Mouse (Mus musculus): ENCODE results near the gene Ankrd36. TPM values are rescaled to one million over a fixed set of nuclear protein-coding genes. Genes with fewer than 3 reads are reported as not detected.
"Not testable (repeated sequence)": the region's sequence is repeated elsewhere in the genome, so short reads cannot be mapped to it uniquely, and the experiment has no call there.

Gene Ankrd36
- total and polyA plus RNA-seq, 2 experiments, result not detected

DNA sequence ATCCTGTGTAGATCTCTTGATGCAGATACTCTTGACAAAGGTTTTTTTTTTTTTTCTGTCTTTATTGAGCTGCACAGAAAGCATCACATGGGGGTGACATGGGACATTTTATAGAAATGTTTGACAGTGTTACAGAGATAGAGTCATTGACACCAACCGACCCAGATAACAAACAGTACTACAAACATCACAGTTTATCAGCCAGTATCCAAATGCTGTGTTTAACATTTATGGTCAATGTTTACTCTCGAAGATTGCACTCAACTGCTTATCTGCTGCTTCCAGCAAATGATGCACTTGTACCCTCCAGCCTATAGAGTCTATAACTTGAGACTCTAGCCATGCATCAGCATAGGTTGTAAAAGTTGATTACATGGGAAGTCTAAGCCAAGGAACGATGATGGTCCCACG lies 25.9 kb downstream of the Ankrd36 start:
- WGBS, result 47% methylated on average over 4 of the region's 4 CpGs
- Histone ChIP-seq H3K36me3 (ENCODE audit: control insufficient read depth, insufficient read depth, low read length) (no peaks in the 10 kb centered on the region), H3K9ac (ENCODE audit: low read depth, low read length) (no peak overlapping the region), H3K79me2 (ENCODE audit: control insufficient read depth, insufficient read depth, low read length) (no peaks in the 10 kb centered on the region), H3K27ac (replicated peaks; ENCODE audit: insufficient read depth, low read depth, low read length) (no peak overlapping the region), H3K27me3 (ENCODE audit: control insufficient read depth, insufficient read depth, low read length) (no peaks in the 10 kb centered on the region), H3K4me1 (ENCODE audit: control insufficient read depth, insufficient read depth, low read length) (no peaks in the 10 kb centered on the region), H3K4me3 (ENCODE audit: insufficient read depth, low read depth, low read length) (no peak overlapping the region)
- DNase-seq (ENCODE audit: extremely low read depth, low read depth, low spot score), result no peak
- TF ChIP-seq CTCF (IDR thresholded peaks at IDR 0.05; ENCODE audit: low read depth, low read length), result no peak
- no peak for TF ChIP-seq POLR2A (IDR thresholded peaks at IDR 0.05; ENCODE audit: extremely low read depth, insufficient read depth, low read length)

DNA sequence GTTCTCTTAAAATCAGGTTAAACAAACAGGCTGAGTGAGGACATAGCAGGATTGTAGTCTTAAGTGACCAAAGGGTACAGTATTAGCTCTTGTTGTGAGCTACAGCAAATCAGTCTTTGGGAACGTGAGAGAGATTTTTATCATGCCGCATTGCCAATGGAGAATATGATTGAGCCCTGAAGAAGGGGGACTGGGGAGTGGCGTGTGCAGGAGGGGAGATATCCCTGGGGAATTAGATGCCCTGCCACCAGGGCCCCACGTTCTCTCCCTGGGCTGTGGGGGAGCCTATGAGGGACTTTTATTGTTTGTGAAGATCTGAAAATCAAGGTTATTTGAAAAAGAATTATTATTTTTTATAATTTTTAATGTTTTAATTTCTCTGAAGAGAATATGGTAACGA lies 26.3 kb downstream of the Ankrd36 start:
- no peak for DNase-seq (ENCODE audit: extremely low read depth, low read depth, low spot score)
- TF ChIP-seq POLR2A (IDR thresholded peaks at IDR 0.05; ENCODE audit: extremely low read depth, insufficient read depth, low read length) (no peak), CTCF (IDR thresholded peaks at IDR 0.05; ENCODE audit: low read depth, low read length) (no peak)
- H3K9ac ChIP-seq (ENCODE audit: low read depth, low read length), result no peak overlapping the region
- no peak overlapping the region for H3K27ac ChIP-seq (replicated peaks; ENCODE audit: insufficient read depth, low read depth, low read length)
- H3K4me1 ChIP-seq (ENCODE audit: control insufficient read depth, insufficient read depth, low read length), result no peaks in the 10 kb centered on the region
- no peaks in the 10 kb centered on the region for H3K27me3 ChIP-seq (ENCODE audit: control insufficient read depth, insufficient read depth, low read length)
- 86% methylated on average over 5 of the region's 5 CpGs for WGBS
- H3K4me3 ChIP-seq (ENCODE audit: insufficient read depth, low read depth, low read length), result no peak overlapping the region
- no peaks in the 10 kb centered on the region for H3K36me3 ChIP-seq (ENCODE audit: control insufficient read depth, insufficient read depth, low read length)
- H3K79me2 ChIP-seq (ENCODE audit: control insufficient read depth, insufficient read depth, low read length), result no peaks in the 10 kb centered on the region

DNA sequence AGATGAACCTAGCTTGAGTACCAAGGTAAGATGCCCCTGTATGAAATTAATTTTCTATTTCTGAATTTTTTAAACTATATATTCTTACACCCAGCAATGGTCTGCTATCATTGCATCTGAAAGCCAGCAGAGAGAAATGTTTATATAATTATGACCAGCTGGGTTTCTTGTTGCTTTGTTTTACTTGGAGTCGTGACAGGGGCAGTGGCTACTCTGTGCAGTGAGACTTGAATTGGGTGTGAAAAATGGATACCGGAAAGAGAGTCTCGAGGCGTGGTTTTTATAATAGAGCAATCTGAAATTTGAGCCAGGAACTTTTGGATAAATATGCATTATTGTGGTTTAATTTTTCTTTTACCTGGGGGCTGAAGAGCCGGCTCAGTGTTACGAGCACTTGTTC lies 27.3 kb downstream of the Ankrd36 start:
- 90% methylated on average over 6 of the region's 6 CpGs for WGBS
- TF ChIP-seq CTCF (IDR thresholded peaks at IDR 0.05; ENCODE audit: low read depth, low read length), result no peak
- TF ChIP-seq POLR2A (IDR thresholded peaks at IDR 0.05; ENCODE audit: extremely low read depth, insufficient read depth, low read length), result no peak
- no peak overlapping the region for H3K4me3 ChIP-seq (ENCODE audit: insufficient read depth, low read depth, low read length)
- no peak overlapping the region for H3K9ac ChIP-seq (ENCODE audit: low read depth, low read length)
- H3K36me3 ChIP-seq (ENCODE audit: control insufficient read depth, insufficient read depth, low read length), result no peaks in the 10 kb centered on the region
- no peaks in the 10 kb centered on the region for H3K79me2 ChIP-seq (ENCODE audit: control insufficient read depth, insufficient read depth, low read length)
- no peaks in the 10 kb centered on the region for H3K27me3 ChIP-seq (ENCODE audit: control insufficient read depth, insufficient read depth, low read length)
- DNase-seq (ENCODE audit: extremely low read depth, low read depth, low spot score), result no peak
- H3K4me1 ChIP-seq (ENCODE audit: control insufficient read depth, insufficient read depth, low read length), result no peaks in the 10 kb centered on the region
- H3K27ac ChIP-seq (replicated peaks; ENCODE audit: insufficient read depth, low read depth, low read length), result no peak overlapping the region

DNA sequence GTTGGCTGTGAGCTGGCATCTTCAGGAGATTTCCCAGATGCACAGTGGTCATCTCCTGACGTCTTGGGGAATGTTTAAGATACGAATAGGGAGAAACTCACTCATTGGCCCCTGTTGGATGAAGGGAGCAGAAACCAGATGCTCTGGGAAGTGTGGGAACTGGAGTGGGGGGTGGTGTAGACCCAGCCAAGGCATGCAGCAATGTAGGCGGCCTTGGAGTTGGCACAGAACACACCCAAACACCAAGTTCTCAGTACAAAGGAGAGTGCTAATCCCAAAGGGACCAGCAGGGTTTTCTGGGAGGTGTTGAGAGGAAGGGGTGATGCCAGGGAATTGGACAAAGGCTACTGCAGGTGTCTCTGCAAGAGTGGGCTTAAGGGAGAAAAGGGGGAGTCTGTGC lies 35.9 kb downstream of the Ankrd36 start:
- TF ChIP-seq CTCF (IDR thresholded peaks at IDR 0.05; ENCODE audit: low read depth, low read length), result no peak
- no peak for TF ChIP-seq POLR2A (IDR thresholded peaks at IDR 0.05; ENCODE audit: extremely low read depth, insufficient read depth, low read length)
- WGBS, result 94% methylated on average over 3 of the region's 3 CpGs
- no peak overlapping the region for H3K27ac ChIP-seq (replicated peaks; ENCODE audit: insufficient read depth, low read depth, low read length)
- H3K9ac ChIP-seq (ENCODE audit: low read depth, low read length), result no peak overlapping the region
- H3K4me1 ChIP-seq (ENCODE audit: control insufficient read depth, insufficient read depth, low read length), result no peaks in the 10 kb centered on the region
- H3K4me3 ChIP-seq (ENCODE audit: insufficient read depth, low read depth, low read length), result no peak overlapping the region
- no peaks in the 10 kb centered on the region for H3K27me3 ChIP-seq (ENCODE audit: control insufficient read depth, insufficient read depth, low read length)
- H3K36me3 ChIP-seq (ENCODE audit: control insufficient read depth, insufficient read depth, low read length), result no peaks in the 10 kb centered on the region
- no peak for DNase-seq (ENCODE audit: extremely low read depth, low read depth, low spot score)
- no peaks in the 10 kb centered on the region for H3K79me2 ChIP-seq (ENCODE audit: control insufficient read depth, insufficient read depth, low read length)

DNA sequence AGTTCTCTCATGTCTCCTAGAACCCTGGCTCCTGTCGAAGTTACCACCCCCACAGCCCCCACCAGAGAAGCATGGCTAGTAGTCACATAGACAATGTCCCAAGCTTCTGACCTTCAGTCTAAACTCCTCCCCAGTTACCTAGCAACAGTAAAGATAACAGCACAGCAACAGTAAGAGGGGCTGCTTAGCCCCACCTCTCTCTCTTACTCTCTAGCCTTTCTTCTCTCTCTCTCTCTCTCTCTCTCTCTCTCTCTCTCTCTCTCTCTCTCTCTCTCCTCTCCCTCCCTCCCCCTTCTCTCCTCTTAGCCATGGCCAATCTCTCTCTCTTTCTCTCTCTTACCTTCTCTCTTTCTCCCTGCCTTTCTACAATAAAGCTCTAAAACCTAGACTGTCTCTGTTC lies 42.4 kb downstream of the Ankrd36 start:
- H3K4me1 ChIP-seq (ENCODE audit: control insufficient read depth, insufficient read depth, low read length); H3K4me3 ChIP-seq (ENCODE audit: insufficient read depth, low read depth, low read length); H3K36me3 ChIP-seq (ENCODE audit: control insufficient read depth, insufficient read depth, low read length); DNase-seq (ENCODE audit: extremely low read depth, low read depth, low spot score); H3K79me2 ChIP-seq (ENCODE audit: control insufficient read depth, insufficient read depth, low read length); H3K27ac ChIP-seq (replicated peaks; ENCODE audit: insufficient read depth, low read depth, low read length); H3K27me3 ChIP-seq (ENCODE audit: control insufficient read depth, insufficient read depth, low read length); H3K9ac ChIP-seq (ENCODE audit: low read depth, low read length): not testable (repeated sequence)
- 65% methylated on average over 1 of the region's 1 CpGs for WGBS

DNA sequence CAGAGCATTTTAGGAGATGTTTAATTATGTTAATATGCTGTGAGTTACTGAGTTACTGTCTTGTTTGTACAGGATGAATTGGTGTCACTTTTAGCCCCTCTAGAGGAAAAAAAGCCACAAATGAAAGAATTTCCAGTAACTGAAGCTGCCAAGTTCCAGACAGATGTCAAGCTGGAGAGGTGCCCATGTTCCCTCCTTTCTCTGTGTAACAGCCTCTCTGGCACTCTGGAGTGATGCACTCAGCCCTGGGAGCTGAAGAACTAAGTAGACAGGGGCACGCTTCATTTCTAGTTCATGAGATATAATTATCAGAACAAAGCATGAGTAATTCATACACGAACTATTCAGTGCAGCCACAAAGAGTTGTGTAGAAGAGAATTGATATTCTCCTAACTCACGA lies 45.0 kb downstream of the Ankrd36 start:
- Histone ChIP-seq H3K27me3 (ENCODE audit: control insufficient read depth, insufficient read depth, low read length) (no peaks in the 10 kb centered on the region), H3K4me1 (ENCODE audit: control insufficient read depth, insufficient read depth, low read length) (no peaks in the 10 kb centered on the region), H3K27ac (replicated peaks; ENCODE audit: insufficient read depth, low read depth, low read length) (no peak overlapping the region), H3K9ac (ENCODE audit: low read depth, low read length) (no peak overlapping the region), H3K4me3 (ENCODE audit: insufficient read depth, low read depth, low read length) (no peak overlapping the region), H3K36me3 (ENCODE audit: control insufficient read depth, insufficient read depth, low read length) (no peaks in the 10 kb centered on the region), H3K79me2 (ENCODE audit: control insufficient read depth, insufficient read depth, low read length) (no peaks in the 10 kb centered on the region)
- TF ChIP-seq CTCF (IDR thresholded peaks at IDR 0.05; ENCODE audit: low read depth, low read length) (no peak), POLR2A (IDR thresholded peaks at IDR 0.05; ENCODE audit: extremely low read depth, insufficient read depth, low read length) (no peak)
- no peak for DNase-seq (ENCODE audit: extremely low read depth, low read depth, low spot score)
- WGBS, result 85% methylated on average over 3 of the region's 3 CpGs
